Mouse (Mus musculus): ENCODE measurements around the gene Esrrg. TPM values are rescaled to one million over a fixed set of nuclear protein-coding genes. Genes with fewer than 3 reads are reported as not detected.
A peak's percentile ranks its signal among the peaks of the same experiment; 100 is the strongest.

The Esrrg gene
- polyA plus RNA-seq, 1 experiment from 2014 or later = 5.3 TPM

DNA sequence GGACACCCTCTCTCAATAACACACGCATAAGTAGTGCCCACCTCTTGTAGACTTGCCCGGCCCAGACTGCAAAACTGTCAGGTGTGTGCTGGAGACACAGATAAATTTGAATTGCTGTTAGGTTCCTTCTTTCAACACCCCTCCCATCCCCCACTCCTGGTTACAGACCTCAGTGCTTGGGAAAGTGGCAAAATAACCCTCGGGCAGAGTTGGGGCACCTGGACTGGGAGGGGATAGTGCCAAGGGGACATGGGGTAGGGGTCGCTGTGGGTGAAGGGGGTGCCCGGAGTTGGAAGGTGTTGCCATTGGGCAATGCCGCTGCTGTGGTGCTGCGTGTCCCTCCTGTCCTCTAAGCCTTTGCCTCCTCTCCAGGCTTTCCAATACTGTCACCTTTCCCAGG is 43.9 kb downstream of the Esrrg start:
- Histone ChIP-seq H3K4me3 (replicated peaks) (peak overlapping the region; percentile 67), H3K4me2 (replicated peaks) (peak overlapping the region; percentile 98), H3K27me3 (replicated peaks) (no peaks in the 10 kb centered on the region), H3K27ac (no peak overlapping the region), H3K4me1 (replicated peaks) (peaks cover 15% of the 10 kb centered on the region), H3K9me3 (no peaks in the 10 kb centered on the region), H3K36me3 (no peaks in the 10 kb centered on the region), H3K9ac (no peak overlapping the region)
- 17% methylated on average over 7 of the region's 7 CpGs for WGBS
- peak; percentile 29 for ATAC-seq

DNA sequence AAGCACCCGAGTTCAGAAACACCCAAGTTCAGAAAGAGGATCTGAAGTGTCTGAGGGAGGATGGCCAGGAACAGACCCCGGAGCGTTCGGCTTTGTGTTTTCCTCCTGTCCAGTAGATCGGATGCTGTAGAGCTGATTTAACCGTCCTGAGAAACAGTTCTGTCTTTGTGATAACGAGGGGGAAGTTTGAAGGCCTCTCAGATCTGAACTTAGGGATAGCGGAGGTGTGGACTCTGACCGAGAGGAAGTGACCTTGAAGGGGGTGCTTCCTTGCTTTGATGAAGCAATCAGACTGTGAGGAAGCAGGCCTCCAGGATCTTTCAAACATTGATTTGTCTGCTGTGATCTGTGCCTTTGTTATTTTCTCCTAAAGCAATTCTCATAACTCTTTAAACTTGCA is 44.8 kb downstream of the Esrrg start:
- H3K36me3 ChIP-seq = no peaks in the 10 kb centered on the region
- no peak overlapping the region for H3K9ac ChIP-seq
- H3K4me1 ChIP-seq (replicated peaks) = peaks cover 15% of the 10 kb centered on the region
- no peak overlapping the region for H3K4me3 ChIP-seq (replicated peaks)
- peak overlapping the region; percentile 25 for H3K4me2 ChIP-seq (replicated peaks)
- no peaks in the 10 kb centered on the region for H3K27me3 ChIP-seq (replicated peaks)
- H3K27ac ChIP-seq = peak overlapping the region; percentile 15; the same call in 1 of the 2 replicates
- peak; percentile 57 for ATAC-seq
- no peaks in the 10 kb centered on the region for H3K9me3 ChIP-seq
- 28% methylated on average over 9 of the region's 9 CpGs for WGBS

DNA sequence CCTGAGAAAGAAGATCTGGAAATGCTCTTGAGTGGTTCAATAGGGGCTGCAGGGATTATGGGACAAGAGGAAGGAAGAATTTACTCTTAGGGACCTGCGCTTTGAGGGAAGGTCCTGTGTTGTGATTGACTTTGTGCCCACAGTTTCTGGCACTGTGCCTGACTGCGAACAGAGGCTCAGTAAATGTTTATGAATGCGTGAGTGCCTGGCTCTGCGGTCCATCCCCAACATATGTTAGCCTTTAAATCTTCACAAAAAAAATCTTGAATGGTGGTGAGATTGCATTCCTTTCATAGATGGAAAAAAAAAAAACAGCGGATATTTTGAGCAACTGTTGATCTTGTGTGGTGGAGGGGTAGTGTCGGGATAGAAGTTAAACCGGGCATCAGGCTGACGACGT is 52.4 kb downstream of the Esrrg start:
- 0 out of 2 replicates have a peak, but pooled peaks have one; percentile 10 for ATAC-seq
- Histone ChIP-seq H3K4me2 (replicated peaks) (no peak overlapping the region), H3K36me3 (no peaks in the 10 kb centered on the region), H3K4me3 (replicated peaks) (no peak overlapping the region), H3K4me1 (replicated peaks) (peaks cover 20% of the 10 kb centered on the region; the same call in 1 of the 2 replicates), H3K27ac (no peak overlapping the region), H3K9me3 (no peaks in the 10 kb centered on the region), H3K27me3 (replicated peaks) (no peaks in the 10 kb centered on the region), H3K9ac (no peak overlapping the region)
- 45% methylated on average over 9 of the region's 9 CpGs for WGBS

DNA sequence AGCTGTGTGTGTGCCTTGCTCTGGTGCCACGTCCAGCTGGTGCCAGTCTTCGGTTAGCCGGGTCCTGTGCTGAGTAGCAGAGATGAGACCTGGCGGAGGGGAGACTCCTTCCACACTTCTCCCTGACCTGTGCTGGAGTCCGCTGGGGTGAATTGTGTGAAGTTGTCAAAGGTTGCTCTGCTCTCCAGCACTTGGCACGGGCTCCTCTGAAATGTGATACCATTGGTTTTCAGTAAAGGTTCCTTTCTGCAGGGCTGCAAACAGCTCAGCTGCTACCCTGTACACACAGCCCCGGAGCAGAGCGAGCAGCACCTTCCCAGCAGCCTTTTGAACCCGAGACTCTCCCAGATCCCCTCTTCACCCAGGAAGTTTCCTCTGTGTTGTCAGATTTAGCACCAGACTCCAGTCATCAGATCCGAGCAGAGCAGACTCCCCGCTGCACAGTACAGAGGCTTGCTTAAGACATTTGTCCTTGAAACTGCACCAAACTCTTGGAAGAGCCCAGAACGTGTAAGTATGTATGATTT is 53.6 kb downstream of the Esrrg start:
- WGBS = 33% methylated on average over 12 of the region's 12 CpGs
- Histone ChIP-seq H3K4me3 (replicated peaks) (no peak overlapping the region), H3K9ac (no peak overlapping the region), H3K4me1 (replicated peaks) (peaks cover 20% of the 10 kb centered on the region; the same call in 1 of the 2 replicates), H3K36me3 (no peaks in the 10 kb centered on the region), H3K4me2 (replicated peaks) (peak overlapping the region; percentile 38), H3K27ac (no peak overlapping the region), H3K9me3 (no peaks in the 10 kb centered on the region), H3K27me3 (replicated peaks) (no peaks in the 10 kb centered on the region)
- ATAC-seq = peak; percentile 65

DNA sequence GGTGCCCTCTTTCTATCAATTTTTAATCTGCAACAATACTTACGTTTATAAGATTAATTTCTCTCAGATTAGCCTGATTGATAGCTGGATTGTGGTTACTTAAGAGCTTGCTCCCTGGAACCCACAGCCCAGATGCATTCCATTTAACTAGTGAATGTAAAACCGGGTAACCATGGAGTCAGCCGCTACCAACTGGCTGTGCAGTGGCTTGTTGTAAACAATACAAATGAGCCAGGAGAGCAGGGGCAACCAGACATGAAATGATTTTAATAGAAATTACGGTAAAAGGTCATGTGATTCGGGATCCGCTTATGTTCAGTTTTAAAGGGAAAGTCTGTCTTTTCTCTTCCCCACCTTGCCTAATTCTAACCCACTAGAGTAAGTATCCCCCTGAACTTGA is 54.8 kb downstream of the Esrrg start:
- Histone ChIP-seq H3K4me3 (replicated peaks) (no peak overlapping the region), H3K36me3 (no peaks in the 10 kb centered on the region), H3K9me3 (no peaks in the 10 kb centered on the region), H3K4me1 (replicated peaks) (peaks cover 20% of the 10 kb centered on the region; the same call in 1 of the 2 replicates), H3K27ac (no peak overlapping the region), H3K4me2 (replicated peaks) (no peak overlapping the region), H3K9ac (no peak overlapping the region), H3K27me3 (replicated peaks) (no peaks in the 10 kb centered on the region)
- ATAC-seq = no peak
- 61% methylated on average over 6 of the region's 6 CpGs for WGBS

GRCm38 (mm10) chr1:187664261-187664660 is 55.7 kb downstream of the Esrrg start:
- no peak overlapping the region for H3K4me3 ChIP-seq (replicated peaks)
- no peak overlapping the region for H3K9ac ChIP-seq
- no peak overlapping the region for H3K27ac ChIP-seq
- H3K27me3 ChIP-seq (replicated peaks) = no peaks in the 10 kb centered on the region
- no peaks in the 10 kb centered on the region for H3K9me3 ChIP-seq
- ATAC-seq = no peak
- H3K4me2 ChIP-seq (replicated peaks) = no peak overlapping the region
- no peaks in the 10 kb centered on the region for H3K36me3 ChIP-seq
- WGBS = 73% methylated on average over 7 of the region's 7 CpGs
- peaks cover 20% of the 10 kb centered on the region; the same call in 1 of the 2 replicates for H3K4me1 ChIP-seq (replicated peaks)

GRCm38 (mm10) chr1:187665901-187666600 is 57.5 kb downstream of the Esrrg start:
- Histone ChIP-seq H3K4me1 (replicated peaks) (peaks cover 18% of the 10 kb centered on the region; the same call in 1 of the 2 replicates), H3K9me3 (no peaks in the 10 kb centered on the region), H3K4me2 (replicated peaks) (no peak overlapping the region), H3K27me3 (replicated peaks) (no peaks in the 10 kb centered on the region), H3K36me3 (no peaks in the 10 kb centered on the region), H3K4me3 (replicated peaks) (no peak overlapping the region), H3K9ac (no peak overlapping the region), H3K27ac (no peak overlapping the region)
- WGBS = 30% methylated on average over 10 of the region's 10 CpGs
- no peak for ATAC-seq

DNA sequence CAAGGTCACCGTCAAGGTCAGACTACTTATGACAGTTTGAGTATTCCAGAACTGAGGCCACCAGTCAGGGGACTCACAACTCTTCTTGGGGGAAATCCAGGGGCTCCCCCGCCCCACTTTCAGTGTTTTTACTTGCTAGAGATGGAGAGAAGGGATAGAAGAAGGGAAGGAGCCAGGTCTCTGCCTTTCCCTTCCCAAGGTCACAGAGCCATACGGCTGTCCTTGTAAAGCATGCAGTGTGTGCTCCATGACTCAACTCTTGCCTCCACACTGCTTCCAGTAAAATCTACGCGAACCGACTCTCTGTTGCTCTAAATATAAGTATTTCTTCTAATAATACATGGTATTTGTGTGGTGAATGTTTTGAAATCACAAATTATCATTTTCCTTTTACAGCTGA is 61.2 kb downstream of the Esrrg start:
- 92% methylated on average over 6 of the region's 6 CpGs for WGBS
- no peak overlapping the region for H3K4me3 ChIP-seq (replicated peaks)
- no peak overlapping the region for H3K9ac ChIP-seq
- no peaks in the 10 kb centered on the region for H3K36me3 ChIP-seq
- H3K27ac ChIP-seq = no peak overlapping the region
- H3K4me1 ChIP-seq (replicated peaks) = peaks cover 6% of the 10 kb centered on the region; the same call in 1 of the 2 replicates
- no peak overlapping the region for H3K4me2 ChIP-seq (replicated peaks)
- H3K9me3 ChIP-seq = no peaks in the 10 kb centered on the region
- H3K27me3 ChIP-seq (replicated peaks) = no peaks in the 10 kb centered on the region
- ATAC-seq = no peak

DNA sequence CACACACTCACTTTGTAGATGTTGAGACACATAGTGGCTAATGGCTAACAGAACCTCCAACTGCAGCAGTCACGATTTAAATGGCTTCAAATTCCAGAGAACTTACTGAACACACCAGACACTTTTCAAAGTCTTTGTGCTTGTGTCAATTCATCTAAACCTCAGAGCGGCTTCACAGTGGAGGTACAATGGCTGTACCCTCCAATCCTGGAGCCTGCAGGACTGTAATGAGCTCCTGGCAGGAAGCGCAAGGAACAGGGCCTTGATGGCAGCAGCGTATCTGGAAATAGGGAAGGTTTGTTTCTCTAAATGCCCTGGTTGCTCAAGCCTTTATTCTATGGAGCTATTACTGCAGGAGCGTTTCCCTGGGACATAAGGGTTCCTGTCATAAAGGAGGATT is 63.9 kb downstream of the Esrrg start:
- Histone ChIP-seq H3K4me1 (replicated peaks) (0 out of 2 replicates have a peak, but pooled peaks cover 6% of the 10 kb centered on the region), H3K27me3 (replicated peaks) (no peaks in the 10 kb centered on the region), H3K4me3 (replicated peaks) (no peak overlapping the region), H3K9me3 (no peaks in the 10 kb centered on the region), H3K4me2 (replicated peaks) (no peak overlapping the region), H3K36me3 (no peaks in the 10 kb centered on the region), H3K9ac (no peak overlapping the region), H3K27ac (no peak overlapping the region)
- WGBS = 69% methylated on average over 5 of the region's 5 CpGs
- no peak for ATAC-seq

DNA sequence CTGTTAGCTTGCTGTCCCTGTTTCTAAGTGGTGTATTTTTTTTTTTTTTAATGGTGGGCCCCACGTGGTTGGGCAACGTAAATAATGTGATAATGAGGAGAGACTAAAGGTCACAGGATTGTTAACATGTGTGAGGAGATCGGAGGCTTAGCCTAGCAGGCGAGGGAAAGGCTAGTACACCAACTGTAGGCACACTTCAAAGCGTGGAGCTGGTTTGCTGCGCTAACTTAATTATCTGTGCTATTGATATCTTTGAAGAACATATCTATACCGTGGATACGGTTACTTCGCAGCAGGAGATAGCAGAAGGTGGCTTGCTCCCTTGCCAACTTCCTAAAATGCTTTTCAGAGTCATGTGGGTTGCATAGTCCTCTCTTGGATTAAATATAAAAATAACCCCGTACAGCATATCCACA is 66.2 kb downstream of the Esrrg start:
- no peaks in the 10 kb centered on the region for H3K36me3 ChIP-seq
- H3K4me2 ChIP-seq (replicated peaks) = no peak overlapping the region
- H3K9ac ChIP-seq = no peak overlapping the region
- ATAC-seq = peak; percentile 88
- no peaks in the 10 kb centered on the region for H3K9me3 ChIP-seq
- H3K4me1 ChIP-seq (replicated peaks) = 0 out of 2 replicates have a peak, but pooled peaks cover 6% of the 10 kb centered on the region
- no peak overlapping the region for H3K4me3 ChIP-seq (replicated peaks)
- no peak overlapping the region for H3K27ac ChIP-seq
- 41% methylated on average over 10 of the region's 10 CpGs for WGBS
- H3K27me3 ChIP-seq (replicated peaks) = no peaks in the 10 kb centered on the region

DNA sequence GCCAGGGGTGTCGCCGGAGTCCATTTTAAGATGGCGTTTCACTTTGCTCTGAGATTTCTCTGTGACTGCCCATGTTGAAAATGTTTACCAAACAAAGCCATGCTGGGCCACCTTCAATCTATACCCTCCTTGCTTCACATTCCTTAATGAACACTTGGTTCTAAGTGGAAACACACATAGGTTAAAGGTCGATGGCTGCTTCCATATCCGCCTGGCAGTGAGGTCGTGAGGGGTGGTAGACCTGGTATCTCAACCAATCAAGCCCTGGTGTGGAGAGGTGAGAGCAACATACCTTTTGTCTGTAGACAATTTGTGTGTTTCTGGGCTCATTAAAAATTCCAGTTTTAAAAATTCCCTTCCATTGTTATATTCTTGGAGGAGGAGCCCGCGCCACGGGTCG is 68.0 kb downstream of the Esrrg start:
- 79% methylated on average over 10 of the region's 10 CpGs for WGBS

GRCm38 (mm10) chr1:187679246-187679645 is 70.7 kb downstream of the Esrrg start:
- H3K9me3 ChIP-seq = no peaks in the 10 kb centered on the region
- ATAC-seq = no peak
- 0 out of 2 replicates have a peak, but pooled peaks cover 3% of the 10 kb centered on the region for H3K4me1 ChIP-seq (replicated peaks)
- no peak overlapping the region for H3K4me3 ChIP-seq (replicated peaks)
- H3K9ac ChIP-seq = no peak overlapping the region
- no peak overlapping the region for H3K4me2 ChIP-seq (replicated peaks)
- H3K27ac ChIP-seq = no peak overlapping the region
- H3K36me3 ChIP-seq = no peaks in the 10 kb centered on the region
- H3K27me3 ChIP-seq (replicated peaks) = no peaks in the 10 kb centered on the region
- 77% methylated on average over 1 of the region's 1 CpGs for WGBS

More for the DNA sequence above, 68.0 kb downstream of the Esrrg start:
- H3K36me3 ChIP-seq = no peaks in the 10 kb centered on the region
- H3K4me2 ChIP-seq (replicated peaks) = no peak overlapping the region
- 0 out of 2 replicates have a peak, but pooled peaks cover 6% of the 10 kb centered on the region for H3K4me1 ChIP-seq (replicated peaks)
- H3K9ac ChIP-seq = no peak overlapping the region
- no peak overlapping the region for H3K27ac ChIP-seq
- H3K9me3 ChIP-seq = no peaks in the 10 kb centered on the region
- no peaks in the 10 kb centered on the region for H3K27me3 ChIP-seq (replicated peaks)
- no peak for ATAC-seq
- no peak overlapping the region for H3K4me3 ChIP-seq (replicated peaks)

DNA sequence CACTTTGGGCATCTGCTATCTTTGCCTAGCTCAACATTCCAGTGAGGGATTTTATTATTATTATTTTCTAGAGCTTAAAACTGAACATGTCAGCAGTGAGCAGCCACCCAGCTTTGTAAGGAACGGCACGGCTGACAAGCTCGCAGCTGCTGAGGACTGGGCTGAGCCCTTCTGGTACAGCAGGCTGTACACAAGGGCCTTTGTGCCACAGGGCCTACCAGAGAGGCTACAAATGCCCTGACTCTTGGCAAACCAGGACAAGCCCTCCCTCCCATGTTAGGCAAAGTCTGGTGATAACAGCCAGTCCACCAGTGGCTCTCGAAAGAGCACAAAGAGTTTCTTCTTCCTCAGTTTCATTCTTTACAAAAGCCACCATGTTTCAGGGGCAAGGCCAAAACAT is 75.9 kb downstream of the Esrrg start:
- H3K36me3 ChIP-seq = no peaks in the 10 kb centered on the region
- H3K27me3 ChIP-seq (replicated peaks) = no peaks in the 10 kb centered on the region
- no peak overlapping the region for H3K9ac ChIP-seq
- no peak for ATAC-seq
- H3K27ac ChIP-seq = no peak overlapping the region
- no peaks in the 10 kb centered on the region for H3K9me3 ChIP-seq
- 79% methylated on average over 4 of the region's 4 CpGs for WGBS
- no peaks in the 10 kb centered on the region for H3K4me1 ChIP-seq (replicated peaks)
- H3K4me2 ChIP-seq (replicated peaks) = no peak overlapping the region
- no peak overlapping the region for H3K4me3 ChIP-seq (replicated peaks)
